Mouse (Mus musculus) megakaryocyte, embryonic 14.5 days (primary cell): Measurements from ENCODE around the gene Nsun2. TPM values are rescaled to one million over a fixed set of nuclear protein-coding genes. Genes with fewer than 3 reads are reported as not detected.
"Not testable (repeated sequence)": the region's sequence is repeated elsewhere in the genome, so short reads cannot be mapped to it uniquely, and the experiment has no call there.

Source experiments
- H3K27me3 ChIP-seq: replicated peaks from 2 replicates; pipeline ENCODE3; 2012; ENCODE audit warnings: inconsistent platforms
- H3K36me3 ChIP-seq: replicated peaks from 2 replicates; pipeline ENCODE3; 2012; ENCODE audit warnings: low read length, inconsistent platforms, mixed read lengths
- H3K4me1 ChIP-seq: 2 replicates; pipeline ENCODE4 v1.6.1; 2012; ENCODE audit warnings: inconsistent platforms
- H3K4me3 ChIP-seq: replicated peaks from 2 replicates; pipeline ENCODE3; 2012; ENCODE audit warnings: moderate library complexity, mild to moderate bottlenecking, inconsistent platforms
- H3K9me3 ChIP-seq: 2 replicates; pipeline ENCODE4 v1.6.1; 2012; ENCODE audit warnings: inconsistent platforms
- FLI1 ChIP-seq: IDR thresholded peaks from 2 replicates; pipeline ENCODE4 v1.6.1; 2012; ENCODE audit warnings: low read length, inconsistent platforms, mixed read lengths
- GATA1 ChIP-seq: IDR thresholded peaks from 3 replicates; pipeline ENCODE4 v1.6.1; 2012; ENCODE audit warnings: mixed read lengths, low read length, inconsistent platforms, borderline replicate concordance
- polyA plus RNA-seq: library from polyadenylated mRNA; stranded (reverse); fragments of >175 nt; gene quantifications from 2 replicates; pipeline ENCODE4 v1.2.3, GENCODE M21; 2012; ENCODE audit warnings: low replicate concordance; ENCODE audit not compliant: insufficient read depth

The Nsun2 gene
- polyA plus RNA-seq, 1 experiment: 18.8 TPM

GRCm38 (mm10) chr13:69596515-69596914, 63.0 kb downstream of the Nsun2 start:
- Histone ChIP-seq H3K27me3 (peaks cover 6% of the 10 kb centered on the region), H3K9me3 (no peaks in the 10 kb centered on the region), H3K36me3 (no peaks in the 10 kb centered on the region), H3K4me3 (no peak overlapping the region), H3K4me1 (peaks cover 11% of the 10 kb centered on the region)
- TF ChIP-seq FLI1: no peak
- TF ChIP-seq GATA1: no peak

DNA sequence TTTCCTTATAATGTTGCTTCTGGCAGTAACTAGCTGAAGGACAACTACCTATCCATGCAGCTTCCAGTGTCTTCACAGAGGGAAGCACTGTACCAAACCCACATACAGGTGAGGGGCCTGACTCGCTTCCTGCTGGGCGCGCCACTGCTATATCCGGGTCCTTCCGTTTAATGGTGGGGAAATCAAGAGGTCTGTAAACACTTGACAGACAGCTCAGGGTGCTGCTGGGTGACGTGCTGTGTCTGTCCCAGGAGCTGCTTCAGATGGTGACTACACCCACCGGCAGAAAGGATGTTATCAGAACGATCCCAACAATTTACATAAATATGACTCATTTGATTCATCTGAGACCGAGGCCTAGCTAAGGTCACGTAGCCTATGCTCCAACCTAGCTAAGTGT, 65.3 kb downstream of the Nsun2 start:
- Histone ChIP-seq H3K4me1 (peaks cover 19% of the 10 kb centered on the region), H3K36me3 (no peaks in the 10 kb centered on the region), H3K4me3 (no peak overlapping the region), H3K9me3 (no peaks in the 10 kb centered on the region), H3K27me3 (peaks cover 6% of the 10 kb centered on the region)
- no peak for TF ChIP-seq GATA1
- no peak for TF ChIP-seq FLI1

- not testable (repeated sequence) for H3K27me3 ChIP-seq, H3K4me3 ChIP-seq, H3K9me3 ChIP-seq, H3K36me3 ChIP-seq
- peaks cover 19% of the 10 kb centered on the region for H3K4me1 ChIP-seq
Measured at GRCm38 (mm10) chr13:69600863-69601262, 67.3 kb downstream of the Nsun2 start.

DNA sequence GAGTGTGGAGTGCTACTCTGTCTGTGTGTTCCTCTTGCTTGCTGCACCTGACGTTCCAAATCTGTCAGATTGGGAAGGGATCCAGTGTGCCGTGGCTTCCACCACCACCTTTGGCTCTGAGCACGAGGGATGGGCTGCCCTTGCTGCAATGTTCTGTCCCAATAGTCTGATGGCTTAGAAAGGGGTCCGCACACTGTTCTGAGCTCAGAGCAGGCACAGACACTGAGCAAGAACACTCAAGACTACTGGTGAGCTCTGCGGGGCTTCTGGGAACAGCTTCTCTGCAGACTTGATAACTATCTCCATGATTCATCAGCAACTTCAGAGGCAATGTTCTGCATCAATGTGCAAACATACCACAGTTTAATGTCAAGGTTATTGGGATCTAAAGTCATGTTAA, 67.8 kb downstream of the Nsun2 start:
- Histone ChIP-seq H3K36me3 (no peaks in the 10 kb centered on the region), H3K27me3 (no peaks in the 10 kb centered on the region), H3K4me1 (peaks cover 19% of the 10 kb centered on the region), H3K4me3 (no peak overlapping the region), H3K9me3 (no peaks in the 10 kb centered on the region)
- TF ChIP-seq GATA1 (no peak), FLI1 (no peak)

DNA sequence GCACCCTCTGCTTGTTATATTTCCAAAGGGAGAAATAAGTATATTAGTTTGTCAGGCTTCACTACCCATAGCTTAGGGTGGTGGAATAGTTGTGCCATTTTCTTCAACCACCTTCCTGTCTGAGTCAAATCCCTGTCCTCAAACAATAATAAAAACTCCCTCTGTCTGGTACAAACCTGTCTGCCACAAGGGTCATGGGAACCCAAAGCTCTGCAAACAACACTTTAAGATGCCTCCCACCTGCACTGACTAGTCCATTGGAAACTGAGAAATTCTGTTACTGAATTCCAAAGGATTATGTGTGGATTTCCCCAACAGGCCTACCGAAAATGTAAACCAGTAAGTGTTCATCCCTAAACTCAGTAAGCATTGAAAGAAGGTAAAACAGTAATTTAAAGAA, 71.1 kb downstream of the Nsun2 start:
- Histone ChIP-seq H3K27me3 (no peaks in the 10 kb centered on the region), H3K4me1 (peaks cover 35% of the 10 kb centered on the region), H3K9me3 (no peaks in the 10 kb centered on the region), H3K36me3 (no peaks in the 10 kb centered on the region), H3K4me3 (no peak overlapping the region)
- TF ChIP-seq FLI1: no peak
- TF ChIP-seq GATA1: no peak

DNA sequence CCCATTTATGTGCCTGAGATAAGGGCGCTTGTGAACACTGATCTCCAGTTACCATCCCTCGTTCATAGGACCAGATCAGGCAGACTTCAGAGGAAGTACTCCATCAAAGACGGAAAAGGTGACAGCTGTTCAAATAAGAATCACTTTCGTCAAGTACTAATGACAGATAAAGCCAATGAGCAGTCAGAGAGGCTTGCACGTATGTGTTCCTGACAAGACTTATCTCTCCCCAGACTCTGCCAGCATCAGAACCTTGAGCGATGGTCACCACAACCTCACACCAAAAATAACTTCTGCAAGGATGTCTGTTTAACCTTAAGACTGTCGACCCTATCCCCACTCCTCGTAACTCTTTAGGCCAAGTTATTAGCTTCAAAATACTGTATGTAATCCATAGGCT, 75.2 kb downstream of the Nsun2 start:
- TF ChIP-seq GATA1 (no peak), FLI1 (no peak)
- Histone ChIP-seq H3K4me1 (peaks cover 55% of the 10 kb centered on the region), H3K27me3 (no peaks in the 10 kb centered on the region), H3K9me3 (no peaks in the 10 kb centered on the region), H3K36me3 (peaks cover 7% of the 10 kb centered on the region), H3K4me3 (no peak overlapping the region)

DNA sequence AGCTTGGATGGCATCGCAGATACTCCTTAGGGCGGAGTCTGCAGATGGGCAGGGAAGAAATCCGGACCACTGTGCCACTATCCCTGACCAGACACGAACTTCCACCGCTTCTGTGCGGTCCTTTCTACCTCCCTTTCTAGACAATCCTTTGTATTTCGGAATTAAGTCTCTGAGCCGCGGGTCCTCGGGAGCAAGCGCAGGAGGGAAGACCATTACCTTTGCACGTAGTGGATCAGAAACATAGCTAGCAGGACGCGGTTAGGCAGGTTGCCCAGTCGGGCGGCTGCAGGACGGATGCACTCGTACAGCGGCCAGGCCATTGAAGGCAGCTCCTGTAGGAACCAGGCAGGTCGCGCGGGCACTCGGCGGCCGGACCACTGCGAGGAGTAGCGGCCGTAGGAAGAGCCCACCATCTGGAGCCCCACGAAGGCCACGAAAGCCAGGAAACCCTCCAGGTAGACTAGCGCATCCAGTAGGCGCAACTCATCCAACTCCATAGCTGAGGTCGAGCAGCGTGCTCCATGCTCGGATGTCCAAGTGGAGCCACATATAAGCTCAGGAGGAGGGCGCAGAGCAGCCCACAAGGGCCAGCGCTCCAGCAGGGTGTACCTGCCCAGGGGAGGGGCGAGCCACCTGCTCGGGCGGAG, 77.3 kb downstream of the Nsun2 start:
- Histone ChIP-seq H3K36me3 (peaks cover 27% of the 10 kb centered on the region), H3K9me3 (no peaks in the 10 kb centered on the region), H3K4me1 (peaks cover 48% of the 10 kb centered on the region), H3K27me3 (no peaks in the 10 kb centered on the region), H3K4me3 (peak overlapping the region; percentile 99)
- no peak for TF ChIP-seq GATA1
- no peak for TF ChIP-seq FLI1

DNA sequence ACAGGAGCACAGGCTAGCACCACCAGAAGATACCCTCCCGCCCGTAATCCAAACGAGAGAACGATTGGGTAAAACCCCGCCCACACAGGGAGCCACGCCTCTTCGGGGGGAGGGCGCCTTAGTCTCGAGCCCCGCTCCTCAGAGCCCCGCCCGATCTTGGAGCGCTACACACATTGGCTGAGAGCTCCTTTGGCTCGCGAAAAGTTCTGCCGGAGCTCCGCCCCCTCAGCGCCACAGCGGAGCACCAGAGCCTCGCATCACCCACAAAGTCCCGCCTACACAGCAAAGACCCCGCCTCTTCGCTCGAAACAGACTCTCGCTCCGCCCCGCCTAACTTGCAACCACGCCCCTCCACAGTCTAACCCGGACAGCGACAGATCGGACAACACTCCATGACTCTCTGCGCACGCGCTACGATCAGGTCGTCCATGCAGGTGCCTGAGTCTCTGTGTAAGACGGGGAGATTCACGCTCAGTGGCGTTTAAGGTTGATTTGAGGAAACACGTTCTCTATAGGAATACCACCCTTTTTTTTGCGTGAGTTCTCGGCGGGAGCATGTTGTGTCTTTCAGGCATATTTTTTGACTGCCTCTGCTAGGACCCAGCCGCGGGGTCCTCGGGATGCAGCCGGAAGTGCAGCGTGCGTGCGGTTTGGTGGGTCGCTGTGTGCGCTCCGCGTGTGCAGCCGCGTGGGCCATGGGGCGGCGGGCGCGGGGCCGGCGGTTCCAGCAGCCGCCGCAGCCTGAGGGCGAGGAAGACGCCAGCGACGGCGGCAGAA, 78.0 kb downstream of the Nsun2 start, which contains the start of gene Srd5a1:
TSS of gene Srd5a1 (minus strand) at position 45 of the 777 bp plus-strand sequence.
- Histone ChIP-seq H3K9me3 (no peaks in the 10 kb centered on the region), H3K4me3 (peak within 1 kb of the TSS; percentile 99), H3K36me3 (peaks cover 34% of the 10 kb centered on the region), H3K4me1 (peaks cover 52% of the 10 kb centered on the region), H3K27me3 (no peaks in the 10 kb centered on the region)
- TF ChIP-seq GATA1: no peak
- TF ChIP-seq FLI1: no peak

- peak overlapping the region; percentile 99 for H3K4me3 ChIP-seq
- TF ChIP-seq FLI1 (no peak), GATA1 (no peak)
- peaks cover 40% of the 10 kb centered on the region for H3K36me3 ChIP-seq
- H3K9me3 ChIP-seq: no peaks in the 10 kb centered on the region
- no peaks in the 10 kb centered on the region for H3K27me3 ChIP-seq
- H3K4me1 ChIP-seq: peaks cover 52% of the 10 kb centered on the region
Measured at GRCm38 (mm10) chr13:69612175-69612544, 78.6 kb downstream of the Nsun2 start.

GRCm38 (mm10) chr13:69616716-69617115, 83.2 kb downstream of the Nsun2 start:
- H3K27me3 ChIP-seq: no peaks in the 10 kb centered on the region
- H3K4me1 ChIP-seq: peaks cover 24% of the 10 kb centered on the region
- no peaks in the 10 kb centered on the region for H3K9me3 ChIP-seq
- TF ChIP-seq FLI1 (no peak), GATA1 (no peak)
- H3K36me3 ChIP-seq: peaks cover 84% of the 10 kb centered on the region
- no peak overlapping the region for H3K4me3 ChIP-seq

DNA sequence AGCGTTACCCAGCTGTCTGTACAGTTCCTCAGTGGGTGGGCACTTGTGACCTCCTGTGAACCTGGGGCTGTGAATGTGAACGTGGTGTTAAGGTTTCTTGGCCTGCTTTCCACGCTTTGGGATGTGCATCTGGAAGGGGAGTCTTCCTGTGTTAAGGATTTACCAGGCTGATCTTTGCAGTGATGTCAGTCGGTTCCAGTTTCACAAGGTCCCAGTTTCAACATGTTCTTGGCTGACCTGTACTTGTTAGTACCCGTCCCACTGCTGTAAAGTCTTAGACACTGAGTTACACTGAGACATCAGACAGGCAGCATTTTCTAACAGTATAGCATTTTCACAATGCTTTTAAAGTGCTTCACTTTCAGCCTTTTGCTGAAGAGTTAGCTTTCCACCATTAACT, 90.3 kb downstream of the Nsun2 start:
- Histone ChIP-seq H3K4me1 (no peaks in the 10 kb centered on the region), H3K36me3 (peaks cover 98% of the 10 kb centered on the region), H3K27me3 (no peaks in the 10 kb centered on the region), H3K9me3 (no peaks in the 10 kb centered on the region), H3K4me3 (no peak overlapping the region)
- no peak for TF ChIP-seq FLI1
- TF ChIP-seq GATA1: no peak
